Comparison of ENCODE assay signal across 8 mouse cellular contexts in genomic region chr11:104608249-104608920, GRCm38 (mm10). TPM values are rescaled to one million over a fixed set of nuclear protein-coding genes. Genes with fewer than 3 reads are reported as not detected.
DNase-seq lines count a peak whose midpoint lies in the region; ATAC-seq and TF ChIP-seq lines count a peak whose summit lies in the region.

No protein-coding gene starts in this region.

- peak overlapping the region; percentile 70 for H3K9ac ChIP-seq in heart, adult 2 months (ENCODE audit: low read depth, low read length)
- H3K9ac ChIP-seq in CH12.LX (ENCODE audit: insufficient read depth, low read depth), result peak overlapping the region; percentile 0; the same call in 1 of the 2 replicates
- H3K9ac ChIP-seq in forebrain, embryonic 16.5 days (replicated peaks; ENCODE audit: low read depth, low read length), result peak overlapping the region; percentile 64
- peak overlapping the region; percentile 65 for H3K9ac ChIP-seq in liver, postnatal 0 days (replicated peaks)

- peak overlapping the region; percentile 51 for H3K27ac ChIP-seq in heart, adult 2 months
- no peak overlapping the region for H3K27ac ChIP-seq in CH12.LX (ENCODE audit: insufficient read depth, low read depth)
- no peak overlapping the region for H3K27ac ChIP-seq in forebrain, embryonic 16.5 days (ENCODE audit: low read length)
- H3K27ac ChIP-seq in liver, postnatal 0 days (ENCODE audit: low read depth), result peak overlapping the region; percentile 56

- no peaks in the 10 kb centered on the region for H3K4me1 ChIP-seq in heart, adult 2 months (ENCODE audit: control insufficient read depth, insufficient read depth, low read length)
- peaks cover 11 to 43% of the 10 kb centered on the region in 2 experiments for H3K4me1 ChIP-seq in CH12.LX (ENCODE audit: control insufficient read depth in 1 of 2, insufficient read depth in 2 of 2)
- H3K4me1 ChIP-seq in forebrain, embryonic 16.5 days (replicated peaks; ENCODE audit: control insufficient read depth, insufficient read depth, low read length), result peaks cover 10% of the 10 kb centered on the region
- H3K4me1 ChIP-seq in liver, postnatal 0 days (ENCODE audit: insufficient read depth), result peaks cover 23% of the 10 kb centered on the region

- TF ChIP-seq RAD21 in CH12.LX (IDR thresholded peaks at IDR 0.05; ENCODE audit: low read depth, low read length), result no peak

- 9% methylated on average over 23 of the region's 23 CpGs for WGBS in heart, adult 2 months
- 3% methylated on average over 23 of the region's 23 CpGs for WGBS in forebrain, embryonic 16.5 days
- WGBS in liver, postnatal 0 days (ENCODE audit: insufficient replicate concordance), result 2% methylated on average over 22 of the region's 23 CpGs

- intact Hi-C loops in heart, adult 2 months (cut with DNase I), result no loop called here
- intact Hi-C loops in heart, postnatal 10 days (cut with DNase I), result no loop called here

- dilution Hi-C loops in CH12.LX (cut with MboI; ENCODE audit: extremely low pct_ligation_motif_present, extremely low pct_unique_long_range_greater_than_20kb, low sequenced_read_pairs), result no loop called here

- H3K79me2 ChIP-seq in heart, adult 2 months (replicated peaks; ENCODE audit: control insufficient read depth, insufficient read depth, low read length), result no peaks in the 10 kb centered on the region
- no peaks in the 10 kb centered on the region for H3K79me2 ChIP-seq in CH12.LX (replicated peaks; ENCODE audit: control insufficient read depth, extremely low read depth, insufficient read depth, poor library complexity, severe bottlenecking)

- in situ Hi-C loops in CH12.LX (cut with MboI; ENCODE audit: low pct_ligation_motif_present, low pct_unique_long_range_greater_than_20kb, low sequenced_read_pairs), result no loop called here

- no peaks in the 10 kb centered on the region for H3K9me3 ChIP-seq in CH12.LX (replicated peaks; ENCODE audit: low read length)
- H3K9me3 ChIP-seq in forebrain, embryonic 16.5 days (ENCODE audit: control insufficient read depth, low read length), result no peaks in the 10 kb centered on the region
- no peaks in the 10 kb centered on the region for H3K9me3 ChIP-seq in liver, postnatal 0 days (ENCODE audit: low read length)

- H3K4me2 ChIP-seq in CH12.LX (ENCODE audit: insufficient read depth, low read depth, poor library complexity, severe bottlenecking), result peak overlapping the region; percentile 72
- H3K4me2 ChIP-seq in forebrain, embryonic 16.5 days (ENCODE audit: low read length), result peak overlapping the region; percentile 93
- H3K4me2 ChIP-seq in liver, postnatal 0 days (ENCODE audit: low read depth, low read length), result peak overlapping the region; percentile 77

- no peaks in the 10 kb centered on the region for H3K36me3 ChIP-seq in heart, adult 2 months (ENCODE audit: control insufficient read depth, insufficient read depth, low read length)
- H3K36me3 ChIP-seq in CH12.LX (replicated peaks in 1 of 2; ENCODE audit: control insufficient read depth in 1 of 2, insufficient read depth in 1 of 2, low read length in 1 of 2), result no peaks in the 10 kb centered on the region
- no peaks in the 10 kb centered on the region for H3K36me3 ChIP-seq in forebrain, embryonic 16.5 days (ENCODE audit: control insufficient read depth, insufficient read depth)
- H3K36me3 ChIP-seq in liver, postnatal 0 days (replicated peaks; ENCODE audit: insufficient read depth, low read length), result no peaks in the 10 kb centered on the region

- no peak for TF ChIP-seq POLR2A in heart, adult 2 months (IDR thresholded peaks at IDR 0.05; ENCODE audit: insufficient read depth, low read depth, low read length)
- TF ChIP-seq POLR2A in CH12.LX (IDR thresholded peaks at IDR 0.05; ENCODE audit: low read depth, low read length), result no peak

- no peak for ATAC-seq in forebrain, embryonic 16.5 days
- peak; percentile 13 for ATAC-seq in liver, postnatal 0 days

- DNase-seq in heart, adult 2 months, result no peak
- no peak for DNase-seq in heart, postnatal 10 days
- DNase-seq in CH12.LX (ENCODE audit: extremely low read depth), result no peak
- no peak for DNase-seq in liver, postnatal 0 days
- DNase-seq in adrenal gland, postnatal 4 days (ENCODE audit: low spot score in 2 of 2), result no peak
- no peak for DNase-seq in thymus, postnatal 0 days (ENCODE audit: low spot score)
- no peak for DNase-seq in frontal cortex, postnatal 25 days (ENCODE audit: low spot score in 2 of 2)

- no peak for TF ChIP-seq CTCF in heart, adult 2 months (IDR thresholded peaks at IDR 0.05)
- no peak for TF ChIP-seq CTCF in CH12.LX (conservative IDR thresholded peaks at IDR 0.05 in 1 of 2, IDR thresholded peaks at IDR 0.05 in 1 of 2; ENCODE audit: low read depth in 2 of 2, low read length in 2 of 2)
- TF ChIP-seq CTCF in liver, postnatal 0 days (IDR thresholded peaks at IDR 0.05; ENCODE audit: low read depth), result no peak

- peak overlapping the region; percentile 57 for H3K4me3 ChIP-seq in heart, adult 2 months
- H3K4me3 ChIP-seq in CH12.LX (replicated peaks in 1 of 3; ENCODE audit: low read depth in 2 of 3, low read length in 2 of 3, poor library complexity in 1 of 3), result peak overlapping the region; percentile 51 to 68 (median 66)
- peak overlapping the region; percentile 60 for H3K4me3 ChIP-seq in forebrain, embryonic 16.5 days (replicated peaks; ENCODE audit: low read length)
- H3K4me3 ChIP-seq in liver, postnatal 0 days (ENCODE audit: low read depth, low read length), result peak overlapping the region; percentile 51

- H3K27me3 ChIP-seq in heart, adult 2 months (ENCODE audit: control insufficient read depth, insufficient read depth, low read length), result no peaks in the 10 kb centered on the region; the same call in 1 of the 2 replicates
- no peaks in the 10 kb centered on the region for H3K27me3 ChIP-seq in CH12.LX (replicated peaks)
- peaks cover 13% of the 10 kb centered on the region for H3K27me3 ChIP-seq in forebrain, embryonic 16.5 days (replicated peaks; ENCODE audit: control insufficient read depth, insufficient read depth, low read length)
- peaks cover 12% of the 10 kb centered on the region; the same call in 1 of the 2 replicates for H3K27me3 ChIP-seq in liver, postnatal 0 days (ENCODE audit: insufficient read depth, low read length)

- TF ChIP-seq EP300 in heart, adult 2 months (IDR thresholded peaks at IDR 0.05; ENCODE audit: insufficient read depth, low read depth, low read length), result no peak
- no peak for TF ChIP-seq EP300 in CH12.LX (IDR thresholded peaks at IDR 0.05; ENCODE audit: low read length)
- no peak for TF ChIP-seq EP300 in liver, postnatal 0 days (IDR thresholded peaks at IDR 0.05; ENCODE audit: low read depth)

TF ChIP-seq in CH12.LX, 34 proteins besides CTCF, POLR2A, EP300 and RAD21:
- no peak for TF ChIP-seq ZC3H11A (IDR thresholded peaks at IDR 0.05; ENCODE audit: low read depth, low read length)
- TF ChIP-seq MAZ (IDR thresholded peaks at IDR 0.05; ENCODE audit: low read depth, low read length), result no peak
- TF ChIP-seq IRF4 (IDR thresholded peaks at IDR 0.05; ENCODE audit: low read depth, low read length), result 0 out of 2 replicates have a peak, but pooled peaks have one; percentile 3
- TF ChIP-seq MEF2A (IDR thresholded peaks at IDR 0.05; ENCODE audit: borderline replicate concordance, low read depth, low read length), result no peak; the same call in 1 of the 2 replicates
TF ChIP-seq in CH12.LX: peak in this region for 1.

RNA-seq across cellular contexts. Expression of gene Itgb3, which starts 0.6 kb away (rescaled TPM):
- total RNA-seq in heart, adult 2 months (2021), result 1 to 10 TPM; 2.3 to 8.1 TPM
- 2.7 and 3.6 TPM in 2 replicates for polyA plus RNA-seq in heart, adult 2 months (2012; rRNA removed)
- total RNA-seq in heart, postnatal 10 days (2021), result 1 to 10 TPM; 5.8 to 7.3 TPM
- total RNA-seq in CH12.LX (2012; rRNA removed) (1.8 and 3.0 TPM in 2 replicates), CH12.LX (2014; rRNA removed) (2.9 and 3.2 TPM in 2 replicates)
- polyA plus RNA-seq in CH12.LX (2012; ENCODE audit: insufficient read length, low read depth), result 9.5 and 11.0 TPM in 2 replicates
- polyA plus RNA-seq in forebrain, embryonic 16.5 days (2015; fragmentation: Nextera tagmentation; extraction: Ambion mirVana), result 0.65 and 0.91 TPM in 2 replicates
- polyA plus RNA-seq in liver, postnatal 0 days (2015; fragmentation: Nextera tagmentation; extraction: Ambion mirVana), result 13.6 and 16.0 TPM in 2 replicates
- total RNA-seq in adrenal gland, postnatal 4 days (2021), result 10 to 100 TPM; 12.9 to 16.6 TPM
- polyA plus RNA-seq in thymus, postnatal 0 days (2015; fragmentation: Nextera tagmentation; extraction: Ambion mirVana), result 2.8 TPM in 2 replicates

RNA-seq across cellular contexts. Expression of gene Myl4, which starts 57.9 kb away (rescaled TPM):
- total RNA-seq in heart, adult 2 months (2021), result 100 to 1,000 TPM; 484 to 619 TPM
- polyA plus RNA-seq in heart, adult 2 months (2012; rRNA removed), result 1,288 and 1,402 TPM in 2 replicates
- 100 to 1,000 TPM; 257 to 700 TPM for total RNA-seq in heart, postnatal 10 days (2021)
- 49.6 and 55.9 TPM in 2 replicates for total RNA-seq in CH12.LX (2012; rRNA removed)
- 39.4 and 42.8 TPM in 2 replicates for total RNA-seq in CH12.LX (2014; rRNA removed)
- 83.0 and 93.3 TPM in 2 replicates for polyA plus RNA-seq in CH12.LX (2012; ENCODE audit: insufficient read length, low read depth)
- polyA plus RNA-seq in forebrain, embryonic 16.5 days (2015; fragmentation: Nextera tagmentation; extraction: Ambion mirVana), result 3.0 and 3.2 TPM in 2 replicates
- 8.1 and 8.3 TPM in 2 replicates for polyA plus RNA-seq in liver, postnatal 0 days (2015; fragmentation: Nextera tagmentation; extraction: Ambion mirVana)
- 10 to 100 TPM in 1 of 2 experiments, 1 to 10 TPM in 1; 5.4 to 15.4 TPM for total RNA-seq in adrenal gland, postnatal 4 days (2021)
- polyA plus RNA-seq in thymus, postnatal 0 days (2015; fragmentation: Nextera tagmentation; extraction: Ambion mirVana), result 7.7 and 9.4 TPM in 2 replicates

RNA-seq across cellular contexts. Expression of gene Cdc27, which starts 58.0 kb away (rescaled TPM):
- 10 to 100 TPM; 23.2 to 24.6 TPM for total RNA-seq in heart, adult 2 months (2021)
- 4.6 and 10.7 TPM in 2 replicates for polyA plus RNA-seq in heart, adult 2 months (2012; rRNA removed)
- total RNA-seq in heart, postnatal 10 days (2021), result 10 to 100 TPM; 32.4 to 40.6 TPM
- total RNA-seq in CH12.LX (2012; rRNA removed) (34.0 and 38.7 TPM in 2 replicates), CH12.LX (2014; rRNA removed) (86.8 and 93.5 TPM in 2 replicates)
- 68.0 and 71.9 TPM in 2 replicates for polyA plus RNA-seq in CH12.LX (2012; ENCODE audit: insufficient read length, low read depth)
- polyA plus RNA-seq in forebrain, embryonic 16.5 days (2015; fragmentation: Nextera tagmentation; extraction: Ambion mirVana), result 31.7 and 44.4 TPM in 2 replicates
- polyA plus RNA-seq in liver, postnatal 0 days (2015; fragmentation: Nextera tagmentation; extraction: Ambion mirVana), result 12.3 and 13.8 TPM in 2 replicates
- total RNA-seq in adrenal gland, postnatal 4 days (2021), result 10 to 100 TPM; 62.1 to 64.1 TPM
- polyA plus RNA-seq in thymus, postnatal 0 days (2015; fragmentation: Nextera tagmentation; extraction: Ambion mirVana), result 30.0 and 33.7 TPM in 2 replicates

Comparison
In these comparisons a context has a peak if more than half of its experiments do, and no peak if none do; other contexts are left out.
1. H3K27ac ChIP-seq: peak in heart, adult 2 months (single experiment) and liver, postnatal 0 days (single experiment); none in CH12.LX (single experiment) and forebrain, embryonic 16.5 days (single experiment).
2. H3K9ac ChIP-seq: peak in every context shown above with its lines; median percentile 70 in heart, adult 2 months; 65 in liver, postnatal 0 days; 64 in forebrain, embryonic 16.5 days; 0 in CH12.LX.
3. RNA of gene Myl4, which starts 57.9 kb away (polyA plus RNA-seq): 1,288 to 1,402 TPM in heart, adult 2 months; 83.0 to 93.3 TPM in CH12.LX, 7.7 to 9.4 TPM in thymus, postnatal 0 days, 8.1 to 8.3 TPM in liver, postnatal 0 days and 3.0 to 3.2 TPM in forebrain, embryonic 16.5 days; every median in the first group is over 10 times any median in the second.
4. Peak in every context shown above with its lines, with median percentiles within 50 percentile points of each other: H3K4me3 ChIP-seq and H3K4me2 ChIP-seq.